Mouse (Mus musculus) MEL (cell line): ENCODE data around the gene Plcb1.

Experiments
- CTCF ChIP-seq, 3 experiments: IDR thresholded peaks in 2 of 3; conservative IDR thresholded peaks in 1 of 3; 2 replicates each; pipeline ENCODE4 v1.5.1; 2011 to 2012; ENCODE audit warnings: low read length in 3 of 3, low read depth in 2 of 3, mild to moderate bottlenecking in 2 of 3, improper control_type of control experiment in 1 of 3, inconsistent platforms in 1 of 3, mixed read lengths in 1 of 3, moderate library complexity in 1 of 3; ENCODE audit not compliant: control insufficient read depth in 1 of 3, insufficient read depth in 1 of 3, poor library complexity in 1 of 3, severe bottlenecking in 1 of 3
- E2F4 ChIP-seq: IDR thresholded peaks from 2 replicates; pipeline ENCODE4 v1.6.1; 2011; ENCODE audit warnings: low read depth, low read length, improper control_type of control experiment, borderline replicate concordance
- EP300 ChIP-seq, 2 experiments: IDR thresholded peaks; 2 replicates each; pipeline ENCODE4 v1.6.1; 2011; ENCODE audit warnings: improper control_type of control experiment in 2 of 2, low read length in 2 of 2, low read depth in 1 of 2, mild to moderate bottlenecking in 1 of 2
- ETS1 ChIP-seq: IDR thresholded peaks from 2 replicates; pipeline ENCODE4 v1.6.1; 2012; ENCODE audit warnings: low read depth, mild to moderate bottlenecking, inconsistent platforms, low read length, improper control_type of control experiment, moderate library complexity
- GATA1 ChIP-seq: IDR thresholded peaks from 2 replicates; pipeline ENCODE4 v1.6.1; 2011; ENCODE audit warnings: low read depth, low read length, improper control_type of control experiment
- MAZ ChIP-seq: IDR thresholded peaks from 2 replicates; pipeline ENCODE4 v1.6.1; 2012; ENCODE audit warnings: low read depth, mild to moderate bottlenecking, inconsistent platforms, low read length, improper control_type of control experiment
- NELFE ChIP-seq: IDR thresholded peaks from 2 replicates; pipeline ENCODE4 v1.6.1; 2011; ENCODE audit warnings: low read depth, low read length, improper control_type of control experiment
- POLR2A ChIP-seq, 2 experiments: IDR thresholded peaks; 2 replicates each; pipeline ENCODE4 v1.6.1; 2011 to 2012; ENCODE audit warnings: low read length in 2 of 2, mild to moderate bottlenecking in 2 of 2, control low read depth in 1 of 2, improper control_type of control experiment in 1 of 2, low read depth in 1 of 2, moderate library complexity in 1 of 2; ENCODE audit not compliant: control insufficient read depth in 1 of 2, insufficient read depth in 1 of 2, poor library complexity in 1 of 2
- RAD21 ChIP-seq: IDR thresholded peaks from 2 replicates; pipeline ENCODE4 v1.6.1; 2011; ENCODE audit warnings: mild to moderate bottlenecking, low read depth, low read length, improper control_type of control experiment
- TCF12 ChIP-seq: IDR thresholded peaks from 2 replicates; pipeline ENCODE4 v1.6.1; 2014; ENCODE audit warnings: low read depth, mild to moderate bottlenecking, inconsistent platforms, low read length, improper control_type of control experiment, moderate library complexity
- ZMIZ1 ChIP-seq: IDR thresholded peaks from 2 replicates; pipeline ENCODE4 v1.6.1; 2012; ENCODE audit warnings: low read depth, mild to moderate bottlenecking, inconsistent platforms, low read length, improper control_type of control experiment, moderate library complexity
- ZNF384 ChIP-seq: IDR thresholded peaks from 2 replicates; pipeline ENCODE4 v1.6.1; 2012; ENCODE audit warnings: low read depth, mild to moderate bottlenecking, inconsistent platforms, low read length, improper control_type of control experiment

DNA sequence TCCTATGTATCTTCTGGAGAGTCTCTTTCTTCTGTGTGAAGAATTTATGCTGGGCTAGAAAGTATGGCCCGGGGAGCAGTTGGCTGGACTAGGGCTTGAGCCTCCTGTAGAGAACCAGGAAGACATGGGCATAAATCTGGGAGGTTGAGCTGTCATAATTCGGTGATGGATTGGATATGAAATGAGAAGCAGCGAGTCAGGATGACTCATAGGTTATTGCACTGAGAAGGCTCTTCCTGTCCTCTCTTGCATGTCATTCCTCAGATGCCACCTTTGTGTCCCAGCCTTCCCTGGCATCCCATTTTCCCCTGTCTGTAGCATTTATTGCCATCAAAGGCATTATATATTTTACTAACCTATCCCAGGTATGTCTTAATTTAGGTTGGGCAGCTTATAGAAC, 267.5 kb downstream of the Plcb1 start:
- TF ChIP-seq ZMIZ1: no peak
- TF ChIP-seq CTCF (IDR thresholded peaks at IDR 0.05 in 2 of 3, conservative IDR thresholded peaks at IDR 0.05 in 1 of 3; ENCODE audit: control insufficient read depth in 1 of 3, insufficient read depth in 1 of 3, low read depth in 2 of 3, low read length in 3 of 3, poor library complexity in 1 of 3, severe bottlenecking in 1 of 3): no peak
- TF ChIP-seq ETS1: no peak
- no peak for TF ChIP-seq NELFE
- no peak for TF ChIP-seq MAZ
- TF ChIP-seq RAD21: no peak
- no peak for TF ChIP-seq EP300 (IDR thresholded peaks at IDR 0.05; ENCODE audit: low read depth in 1 of 2, low read length in 2 of 2)
- no peak for TF ChIP-seq E2F4
- TF ChIP-seq GATA1: no peak
- no peak for TF ChIP-seq TCF12
- no peak for TF ChIP-seq POLR2A (IDR thresholded peaks at IDR 0.05; ENCODE audit: control insufficient read depth in 1 of 2, insufficient read depth in 1 of 2, low read depth in 1 of 2, low read length in 2 of 2, poor library complexity in 1 of 2)
- no peak for TF ChIP-seq ZNF384
